Mouse (Mus musculus): ENCODE data around the gene Gm28048. TPM values are rescaled to one million over a fixed set of nuclear protein-coding genes. Genes with fewer than 3 reads are reported as not detected.

Gene Gm28048
- polyA plus RNA-seq, 1 experiment from 2014 or later = 3.2 TPM

- no peaks in the 10 kb centered on the region for H3K27me3 ChIP-seq (ENCODE audit: control insufficient read depth, insufficient read depth, low read length)
- H3K27ac ChIP-seq = no peak overlapping the region
- H3K4me1 ChIP-seq (replicated peaks; ENCODE audit: control insufficient read depth, insufficient read depth, low read length) = no peaks in the 10 kb centered on the region
- no peak overlapping the region for H3K4me3 ChIP-seq (replicated peaks; ENCODE audit: low read length)
- WGBS = 98% methylated on average over 4 of the region's 4 CpGs
- H3K9me3 ChIP-seq (ENCODE audit: control insufficient read depth, low read length) = no peaks in the 10 kb centered on the region
- no peaks in the 10 kb centered on the region for H3K36me3 ChIP-seq (replicated peaks; ENCODE audit: control insufficient read depth, insufficient read depth)
- no peak overlapping the region for H3K4me2 ChIP-seq (replicated peaks)
- DNase-seq (ENCODE audit: low spot score) (no peak), ATAC-seq (ENCODE audit: low FRiP score) (no peak)
- H3K9ac ChIP-seq = no peak overlapping the region
These were observed 44.1 kb downstream of the Gm28048 start for GRCm38 (mm10) chr11:22937716-22938316.

- WGBS = 47% methylated on average over 5 of the region's 5 CpGs
- no peaks in the 10 kb centered on the region for H3K4me1 ChIP-seq (replicated peaks; ENCODE audit: control insufficient read depth, insufficient read depth, low read length)
- no peaks in the 10 kb centered on the region for H3K9me3 ChIP-seq (ENCODE audit: control insufficient read depth, low read length)
- H3K27me3 ChIP-seq (ENCODE audit: control insufficient read depth, insufficient read depth, low read length) = no peaks in the 10 kb centered on the region
- no peak overlapping the region for H3K9ac ChIP-seq
- no peak overlapping the region for H3K27ac ChIP-seq
- H3K4me3 ChIP-seq (replicated peaks; ENCODE audit: low read length) = no peak overlapping the region
- ATAC-seq (ENCODE audit: low FRiP score) (no peak), DNase-seq (ENCODE audit: low spot score) (no peak)
- no peak overlapping the region for H3K4me2 ChIP-seq (replicated peaks)
- no peaks in the 10 kb centered on the region for H3K36me3 ChIP-seq (replicated peaks; ENCODE audit: control insufficient read depth, insufficient read depth)
These were observed 45.3 kb downstream of the Gm28048 start for GRCm38 (mm10) chr11:22936446-22937125.

DNA sequence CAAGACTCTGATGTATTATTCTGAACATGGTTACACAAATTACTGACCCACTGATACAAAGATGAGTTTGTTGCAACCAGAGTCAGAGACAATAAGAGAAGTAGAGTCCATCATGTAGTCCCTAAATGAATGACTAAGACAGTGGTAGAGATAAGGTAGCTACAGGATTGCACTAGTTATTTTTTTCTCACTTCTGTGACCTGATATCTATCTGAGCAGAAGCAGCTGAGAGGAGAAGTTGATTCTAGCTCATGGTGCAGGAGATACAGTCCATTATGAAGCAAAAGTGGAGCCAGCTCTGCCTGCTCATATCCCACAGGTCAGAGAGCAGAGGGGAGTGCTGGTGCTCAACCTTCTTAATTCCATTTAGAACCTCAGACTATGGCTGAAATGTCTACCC lies 49.7 kb downstream of the Gm28048 start:
- no peak overlapping the region for H3K4me3 ChIP-seq (replicated peaks; ENCODE audit: low read length)
- H3K9ac ChIP-seq = no peak overlapping the region
- no peaks in the 10 kb centered on the region for H3K9me3 ChIP-seq (ENCODE audit: control insufficient read depth, low read length)
- no peak overlapping the region for H3K27ac ChIP-seq
- DNase-seq (ENCODE audit: low spot score) (no peak), ATAC-seq (ENCODE audit: low FRiP score) (no peak)
- H3K4me2 ChIP-seq (replicated peaks) = no peak overlapping the region
- no peaks in the 10 kb centered on the region for H3K4me1 ChIP-seq (replicated peaks; ENCODE audit: control insufficient read depth, insufficient read depth, low read length)
- H3K27me3 ChIP-seq (ENCODE audit: control insufficient read depth, insufficient read depth, low read length) = no peaks in the 10 kb centered on the region
- no peaks in the 10 kb centered on the region for H3K36me3 ChIP-seq (replicated peaks; ENCODE audit: control insufficient read depth, insufficient read depth)

- H3K4me1 ChIP-seq (replicated peaks; ENCODE audit: control insufficient read depth, insufficient read depth, low read length) = no peaks in the 10 kb centered on the region
- H3K27me3 ChIP-seq (ENCODE audit: control insufficient read depth, insufficient read depth, low read length) = no peaks in the 10 kb centered on the region
- DNase-seq (ENCODE audit: low spot score) (no peak), ATAC-seq (ENCODE audit: low FRiP score) (no peak)
- 95% methylated on average over 2 of the region's 2 CpGs for WGBS
- no peaks in the 10 kb centered on the region for H3K9me3 ChIP-seq (ENCODE audit: control insufficient read depth, low read length)
- H3K4me3 ChIP-seq (replicated peaks; ENCODE audit: low read length) = no peak overlapping the region
- H3K4me2 ChIP-seq (replicated peaks) = no peak overlapping the region
- no peak overlapping the region for H3K9ac ChIP-seq
- no peaks in the 10 kb centered on the region for H3K36me3 ChIP-seq (replicated peaks; ENCODE audit: control insufficient read depth, insufficient read depth)
- no peak overlapping the region for H3K27ac ChIP-seq
These were observed 50.5 kb downstream of the Gm28048 start for GRCm38 (mm10) chr11:22931320-22931905.

GRCm38 (mm10) chr11:22930129-22930528 lies 51.8 kb downstream of the Gm28048 start:
- no peak overlapping the region for H3K4me2 ChIP-seq (replicated peaks)
- H3K27ac ChIP-seq = no peak overlapping the region
- ATAC-seq (ENCODE audit: low FRiP score) (no peak), DNase-seq (ENCODE audit: low spot score) (no peak)
- no peaks in the 10 kb centered on the region for H3K9me3 ChIP-seq (ENCODE audit: control insufficient read depth, low read length)
- no peaks in the 10 kb centered on the region for H3K36me3 ChIP-seq (replicated peaks; ENCODE audit: control insufficient read depth, insufficient read depth)
- H3K4me3 ChIP-seq (replicated peaks; ENCODE audit: low read length) = no peak overlapping the region
- no peak overlapping the region for H3K9ac ChIP-seq
- H3K4me1 ChIP-seq (replicated peaks; ENCODE audit: control insufficient read depth, insufficient read depth, low read length) = no peaks in the 10 kb centered on the region
- 66% methylated on average over 2 of the region's 2 CpGs for WGBS
- H3K27me3 ChIP-seq (ENCODE audit: control insufficient read depth, insufficient read depth, low read length) = no peaks in the 10 kb centered on the region

- Histone ChIP-seq H3K27ac (no peak overlapping the region), H3K4me3 (replicated peaks; ENCODE audit: low read length) (no peak overlapping the region), H3K4me1 (replicated peaks; ENCODE audit: control insufficient read depth, insufficient read depth, low read length) (no peaks in the 10 kb centered on the region), H3K9me3 (ENCODE audit: control insufficient read depth, low read length) (no peaks in the 10 kb centered on the region), H3K36me3 (replicated peaks; ENCODE audit: control insufficient read depth, insufficient read depth) (no peaks in the 10 kb centered on the region), H3K27me3 (ENCODE audit: control insufficient read depth, insufficient read depth, low read length) (no peaks in the 10 kb centered on the region), H3K4me2 (replicated peaks) (no peak overlapping the region), H3K9ac (no peak overlapping the region)
- no peak for DNase-seq (ENCODE audit: low spot score)
- no peak for ATAC-seq (ENCODE audit: low FRiP score)
- 85% methylated on average over 8 of the region's 8 CpGs for WGBS
These were observed 53.2 kb downstream of the Gm28048 start for GRCm38 (mm10) chr11:22928586-22929169.

DNA sequence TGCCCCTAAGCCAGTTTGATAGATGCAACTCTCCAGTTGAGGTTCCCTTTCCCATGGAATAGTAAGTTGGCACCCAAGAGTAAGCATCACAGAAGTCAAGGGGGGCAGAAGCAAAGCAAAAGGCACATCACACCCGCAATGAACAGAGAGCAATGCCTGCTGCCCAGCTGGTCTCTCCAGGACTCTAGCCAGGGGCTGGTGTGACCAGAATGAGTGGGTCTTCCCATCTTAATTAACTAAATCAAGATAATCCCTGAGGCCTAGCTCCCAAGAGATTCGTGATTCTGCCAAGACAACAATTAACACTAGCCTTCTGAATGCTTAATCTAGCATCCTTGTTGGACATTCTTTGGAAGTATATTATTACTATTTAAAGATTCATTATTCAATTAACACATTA lies 58.3 kb downstream of the Gm28048 start:
- no peaks in the 10 kb centered on the region for H3K9me3 ChIP-seq (ENCODE audit: control insufficient read depth, low read length)
- no peak overlapping the region for H3K4me3 ChIP-seq (replicated peaks; ENCODE audit: low read length)
- no peaks in the 10 kb centered on the region for H3K27me3 ChIP-seq (ENCODE audit: control insufficient read depth, insufficient read depth, low read length)
- no peak overlapping the region for H3K4me2 ChIP-seq (replicated peaks)
- H3K9ac ChIP-seq = no peak overlapping the region
- no peaks in the 10 kb centered on the region for H3K36me3 ChIP-seq (replicated peaks; ENCODE audit: control insufficient read depth, insufficient read depth)
- no peaks in the 10 kb centered on the region for H3K4me1 ChIP-seq (replicated peaks; ENCODE audit: control insufficient read depth, insufficient read depth, low read length)
- 73% methylated on average over 2 of the region's 2 CpGs for WGBS
- DNase-seq (ENCODE audit: low spot score) (no peak), ATAC-seq (ENCODE audit: low FRiP score) (no peak)
- no peak overlapping the region for H3K27ac ChIP-seq

- Histone ChIP-seq H3K4me1 (replicated peaks; ENCODE audit: control insufficient read depth, insufficient read depth, low read length) (no peaks in the 10 kb centered on the region), H3K27ac (no peak overlapping the region), H3K9me3 (ENCODE audit: control insufficient read depth, low read length) (no peaks in the 10 kb centered on the region), H3K27me3 (ENCODE audit: control insufficient read depth, insufficient read depth, low read length) (no peaks in the 10 kb centered on the region), H3K4me2 (replicated peaks) (no peak overlapping the region), H3K4me3 (replicated peaks; ENCODE audit: low read length) (no peak overlapping the region), H3K36me3 (replicated peaks; ENCODE audit: control insufficient read depth, insufficient read depth) (no peaks in the 10 kb centered on the region), H3K9ac (no peak overlapping the region)
- ATAC-seq (ENCODE audit: low FRiP score) (no peak), DNase-seq (ENCODE audit: low spot score) (no peak)
- 87% methylated on average over 2 of the region's 2 CpGs for WGBS
These were observed 59.3 kb downstream of the Gm28048 start for GRCm38 (mm10) chr11:22922546-22922945.

DNA sequence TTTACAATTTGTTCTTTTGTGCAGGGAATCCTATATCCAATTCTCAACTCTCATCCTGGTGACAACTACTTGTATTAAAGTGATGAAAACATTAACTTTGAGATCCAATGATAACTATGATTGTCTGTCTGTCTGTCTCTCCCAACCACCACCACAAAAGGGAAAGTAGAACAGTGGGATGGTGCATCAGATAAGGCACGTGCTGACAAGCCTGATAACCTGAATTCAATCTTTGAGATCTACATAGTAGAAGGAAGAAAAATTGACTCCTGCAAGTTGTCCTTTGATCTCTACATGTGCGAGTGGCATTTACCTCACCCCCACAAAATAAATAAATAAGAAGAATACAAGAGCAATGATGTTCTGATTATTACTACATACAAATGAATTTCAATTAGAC lies 62.6 kb downstream of the Gm28048 start:
- no peak overlapping the region for H3K4me2 ChIP-seq (replicated peaks)
- DNase-seq (ENCODE audit: low spot score) (no peak), ATAC-seq (ENCODE audit: low FRiP score) (no peak)
- H3K9me3 ChIP-seq (ENCODE audit: control insufficient read depth, low read length) = no peaks in the 10 kb centered on the region
- H3K4me3 ChIP-seq (replicated peaks; ENCODE audit: low read length) = no peak overlapping the region
- H3K27ac ChIP-seq = no peak overlapping the region
- H3K36me3 ChIP-seq (replicated peaks; ENCODE audit: control insufficient read depth, insufficient read depth) = no peaks in the 10 kb centered on the region
- H3K4me1 ChIP-seq (replicated peaks; ENCODE audit: control insufficient read depth, insufficient read depth, low read length) = no peaks in the 10 kb centered on the region
- no peak overlapping the region for H3K9ac ChIP-seq
- WGBS = 88% methylated on average over 2 of the region's 2 CpGs
- no peaks in the 10 kb centered on the region for H3K27me3 ChIP-seq (ENCODE audit: control insufficient read depth, insufficient read depth, low read length)
